Mouse (Mus musculus) CH12.LX (cell line): Measurements from ENCODE around the gene Foxo4. TPM values are rescaled to one million over a fixed set of nuclear protein-coding genes. Genes with fewer than 3 reads are reported as not detected.

Source experiments
- DNase-seq: peaks from one replicate; pipeline ENCODE4 v3.0.0-alpha.2; 2013; ENCODE audit errors: extremely low read depth
- H3K27ac ChIP-seq: 2 replicates; pipeline ENCODE4 v1.5.1; 2012; ENCODE audit warnings: low read depth, mild to moderate bottlenecking, control low read depth, moderate library complexity; ENCODE audit not compliant: insufficient read depth
- H3K27me3 ChIP-seq: replicated peaks from 2 replicates; pipeline ENCODE3; 2012; ENCODE audit warnings: inconsistent platforms
- H3K36me3 ChIP-seq, 2 experiments: replicated peaks in 1 of 2; 2 replicates each; pipeline versions ENCODE3 to v1.6.1; 2012; ENCODE audit warnings: inconsistent platforms in 1 of 2, low read length in 1 of 2, mild to moderate bottlenecking in 1 of 2, mixed read lengths in 1 of 2, moderate library complexity in 1 of 2; ENCODE audit not compliant: control insufficient read depth in 1 of 2, insufficient read depth in 1 of 2
- H3K4me1 ChIP-seq, 2 experiments: 2 replicates each; pipeline ENCODE4 v1.6.1; 2012; ENCODE audit warnings: inconsistent platforms in 1 of 2, moderate library complexity in 1 of 2; ENCODE audit not compliant: insufficient read depth in 2 of 2, control insufficient read depth in 1 of 2
- H3K4me2 ChIP-seq: 2 replicates; pipeline ENCODE4 v1.6.1; 2012; ENCODE audit warnings: low read depth, mild to moderate bottlenecking, control low read depth; ENCODE audit not compliant: poor library complexity, insufficient read depth, severe bottlenecking
- H3K4me3 ChIP-seq, 3 experiments: fragments of 150-350 bp in 1 of 3; sonication (generic) in 1 of 3; replicated peaks in 1 of 3; 2 replicates each; pipeline versions ENCODE3 to v1.5.1; 2011 to 2012; ENCODE audit warnings: low read depth in 2 of 3, low read length in 2 of 3, mild to moderate bottlenecking in 2 of 3, moderate library complexity in 2 of 3, control low read depth in 1 of 3, improper control_type of control experiment in 1 of 3, inconsistent platforms in 1 of 3, mixed read lengths in 1 of 3; ENCODE audit not compliant: poor library complexity in 1 of 3
- H3K79me2 ChIP-seq: replicated peaks from 2 replicates; pipeline ENCODE4 v1.6.1; 2012; ENCODE audit warnings: mild to moderate bottlenecking, moderate library complexity; ENCODE audit not compliant: control insufficient read depth, poor library complexity, insufficient read depth, severe bottlenecking; ENCODE audit errors: extremely low read depth
- H3K9ac ChIP-seq: 2 replicates; pipeline ENCODE4 v1.6.1; 2012; ENCODE audit warnings: low read depth, mild to moderate bottlenecking, control low read depth, moderate library complexity; ENCODE audit not compliant: insufficient read depth
- H3K9me3 ChIP-seq: replicated peaks from 2 replicates; pipeline ENCODE3; 2012; ENCODE audit warnings: low read length, inconsistent platforms, mixed read lengths
- BHLHE40 ChIP-seq: IDR thresholded peaks from 2 replicates; pipeline ENCODE4 v1.6.1; 2011; ENCODE audit warnings: mild to moderate bottlenecking, low read depth, low read length, improper control_type of control experiment
- CHD2 ChIP-seq: IDR thresholded peaks from 2 replicates; pipeline ENCODE4 v1.6.1; 2011; ENCODE audit warnings: low read length, improper control_type of control experiment
- CTCF ChIP-seq, 2 experiments: IDR thresholded peaks in 1 of 2; conservative IDR thresholded peaks in 1 of 2; 2 replicates each; pipeline ENCODE4 v1.5.1; 2011 to 2012; ENCODE audit warnings: low read depth in 2 of 2, low read length in 2 of 2, improper control_type of control experiment in 1 of 2, inconsistent platforms in 1 of 2, mild to moderate bottlenecking in 1 of 2, moderate library complexity in 1 of 2
- EP300 ChIP-seq: IDR thresholded peaks from 2 replicates; pipeline ENCODE4 v1.6.1; 2011; ENCODE audit warnings: low read length, improper control_type of control experiment
- ETS1 ChIP-seq: conservative IDR thresholded peaks from 2 replicates; pipeline ENCODE4 v1.6.1; 2012; ENCODE audit warnings: low read depth, mild to moderate bottlenecking, inconsistent platforms, low read length, improper control_type of control experiment, moderate library complexity
- HCFC1 ChIP-seq: IDR thresholded peaks from 2 replicates; pipeline ENCODE4 v1.6.1; 2012; ENCODE audit warnings: low read depth, mild to moderate bottlenecking, inconsistent platforms, low read length, improper control_type of control experiment
- IRF4 ChIP-seq: IDR thresholded peaks from 2 replicates; pipeline ENCODE4 v1.6.1; 2014; ENCODE audit warnings: low read depth, mild to moderate bottlenecking, inconsistent platforms, low read length, improper control_type of control experiment
- JUN ChIP-seq: IDR thresholded peaks from 2 replicates; pipeline ENCODE4 v1.6.1; 2011; ENCODE audit warnings: low read depth, mild to moderate bottlenecking, low read length, improper control_type of control experiment, moderate library complexity; ENCODE audit not compliant: insufficient read depth
- JUND ChIP-seq: conservative IDR thresholded peaks from 2 replicates; pipeline ENCODE4 v1.6.1; 2011; ENCODE audit warnings: low read depth, low read length, improper control_type of control experiment
- KAT2A ChIP-seq: IDR thresholded peaks from 2 replicates; pipeline ENCODE4 v1.6.1; 2012; ENCODE audit warnings: low read length, improper control_type of control experiment, inconsistent platforms; ENCODE audit not compliant: insufficient replicate concordance
- MAX ChIP-seq: IDR thresholded peaks from 2 replicates; pipeline ENCODE4 v1.6.1; 2011; ENCODE audit warnings: low read length, improper control_type of control experiment
- MAZ ChIP-seq: IDR thresholded peaks from 2 replicates; pipeline ENCODE4 v1.6.1; 2012; ENCODE audit warnings: low read depth, mild to moderate bottlenecking, inconsistent platforms, low read length, improper control_type of control experiment, moderate library complexity
- MEF2A ChIP-seq: IDR thresholded peaks from 2 replicates; pipeline ENCODE4 v1.6.1; 2014; ENCODE audit warnings: low read depth, mild to moderate bottlenecking, inconsistent platforms, low read length, improper control_type of control experiment, borderline replicate concordance
- MXI1 ChIP-seq: IDR thresholded peaks from 2 replicates; pipeline ENCODE4 v1.6.1; 2011; ENCODE audit warnings: mild to moderate bottlenecking, low read depth, low read length, improper control_type of control experiment
- MYC ChIP-seq: IDR thresholded peaks from 2 replicates; pipeline ENCODE4 v1.6.1; 2011; ENCODE audit warnings: low read depth, mild to moderate bottlenecking, improper control_type of control experiment, low read length
- NELFE ChIP-seq: IDR thresholded peaks from 2 replicates; pipeline ENCODE4 v1.6.1; 2011; ENCODE audit warnings: low read depth, low read length, improper control_type of control experiment
- NRF1 ChIP-seq: IDR thresholded peaks from 2 replicates; pipeline ENCODE4 v1.6.1; 2014; ENCODE audit warnings: low read depth, mild to moderate bottlenecking, inconsistent platforms, low read length, improper control_type of control experiment, moderate library complexity
- POLR2A ChIP-seq: IDR thresholded peaks from 2 replicates; pipeline ENCODE4 v1.6.1; 2011; ENCODE audit warnings: low read depth, mild to moderate bottlenecking, improper control_type of control experiment, low read length
- RCOR1 ChIP-seq: conservative IDR thresholded peaks from 2 replicates; pipeline ENCODE4 v1.6.1; 2012; ENCODE audit warnings: low read depth, mild to moderate bottlenecking, inconsistent platforms, low read length, improper control_type of control experiment
- TBP ChIP-seq: conservative IDR thresholded peaks from 2 replicates; pipeline ENCODE4 v1.6.1; 2011; ENCODE audit warnings: low read depth, low read length, improper control_type of control experiment
- TCF12 ChIP-seq: IDR thresholded peaks from 2 replicates; pipeline ENCODE4 v1.6.1; 2014; ENCODE audit warnings: low read depth, mild to moderate bottlenecking, inconsistent platforms, low read length, improper control_type of control experiment
- UBTF ChIP-seq: IDR thresholded peaks from 2 replicates; pipeline ENCODE4 v1.6.1; 2012; ENCODE audit warnings: low read depth, mild to moderate bottlenecking, inconsistent platforms, low read length, improper control_type of control experiment, moderate library complexity
- ZKSCAN1 ChIP-seq: IDR thresholded peaks from 2 replicates; pipeline ENCODE4 v1.6.1; 2012; ENCODE audit warnings: low read depth, inconsistent platforms, low read length, improper control_type of control experiment, borderline replicate concordance
- dilution Hi-C: fragments of 300-500 bp; cut with MboI; formaldehyde crosslinking; loops from 2 replicates; pipeline ENCODE4 v1.14.3; 2020; ENCODE audit warnings: low sequenced_read_pairs; ENCODE audit not compliant: extremely low pct_unique_long_range_greater_than_20kb, extremely low pct_ligation_motif_present
- in situ Hi-C: fragments of 300-500 bp; cut with MboI; formaldehyde crosslinking; loops from 3 replicates; pipeline ENCODE4 v1.14.3; 2019; ENCODE audit warnings: low sequenced_read_pairs, low pct_ligation_motif_present, low pct_unique_long_range_greater_than_20kb, mixed read lengths
- polyA plus RNA-seq: library from polyadenylated mRNA; unstranded; fragments of >175 nt; gene quantifications from 2 replicates; pipeline ENCODE4 v1.2.1, GENCODE M21; 2012; ENCODE audit warnings: low read depth; ENCODE audit not compliant: insufficient read length
- total RNA-seq, 2 experiments: library from RNA; depleted of rRNA; stranded (reverse); fragments of 300-350 nt in 1 of 2; fragments of >200 nt in 1 of 2; gene quantifications; 2 replicates each; pipeline ENCODE4 v1.2.3; 2012 to 2014

Gene Foxo4
- total and polyA plus RNA-seq, 3 experiments, result 8.2 to 10.5 (median 9.0) TPM

DNA sequence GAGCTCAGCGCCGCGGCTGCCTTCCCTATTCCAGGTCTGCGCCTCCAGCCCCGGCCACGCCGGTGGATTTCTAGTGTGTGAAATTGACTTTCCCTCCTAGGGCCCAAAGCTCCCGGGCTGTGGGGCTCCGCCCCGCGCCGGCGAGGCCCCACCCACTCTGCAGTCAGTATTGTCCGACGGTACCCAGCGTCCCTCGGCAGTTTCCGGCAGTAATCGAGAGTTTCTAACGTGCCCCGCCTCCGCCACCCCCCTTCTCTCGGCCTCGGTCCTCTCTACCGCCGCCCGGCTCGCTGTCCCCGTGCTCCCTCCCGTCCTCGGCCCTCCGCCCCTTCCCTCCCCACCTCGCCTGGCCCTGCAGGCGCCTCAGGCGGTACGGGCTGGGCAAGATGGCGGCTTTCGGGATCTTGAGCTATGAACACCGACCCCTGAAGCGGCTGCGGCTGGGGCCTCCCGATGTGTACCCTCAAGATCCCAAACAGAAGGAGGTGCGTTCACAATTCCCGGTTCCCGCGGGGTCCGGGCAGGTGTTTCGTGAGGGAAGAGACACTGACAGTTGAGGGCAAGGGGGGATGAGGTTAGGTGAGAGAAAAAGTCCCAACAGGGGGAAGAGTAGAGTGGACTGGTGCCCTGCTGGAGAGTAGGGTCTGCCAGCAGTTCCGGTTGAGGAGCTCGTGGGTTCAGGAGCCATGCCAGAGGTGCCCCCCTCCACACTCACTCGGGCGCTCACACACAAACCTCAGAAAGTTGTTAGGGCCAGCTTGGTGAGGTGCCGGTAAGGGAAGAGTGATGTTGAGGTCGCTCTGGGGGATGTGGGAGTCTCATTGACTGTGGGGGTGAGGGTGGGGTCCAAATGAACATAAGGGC lies 19.8 kb downstream of the Foxo4 start, which contains the start of gene Med12:
Med12 (plus strand) TSS at position 156 of the 864 bp plus-strand sequence.
- TF ChIP-seq NELFE (0 out of 2 replicates have a peak, but pooled peaks have one; percentile 28), ETS1 (no peak), UBTF (peak; percentile 41; the same call in 1 of the 2 replicates), MAZ (peak; percentile 73; the same call in 1 of the 2 replicates), MYC (no peak), TBP (0 out of 2 replicates have a peak, but pooled peaks have one; percentile 59), EP300 (no peak), POLR2A (peak; percentile 72), TCF12 (peak; percentile 38; the same call in 1 of the 2 replicates), IRF4 (peak; percentile 44; the same call in 1 of the 2 replicates), RCOR1 (no peak), ZKSCAN1 (no peak)
- Histone ChIP-seq H3K36me3 (peaks cover 25 to 37% of the 10 kb centered on the region in 2 experiments), H3K27ac (peak within 1 kb of the TSS; percentile 75), H3K4me2 (peak within 1 kb of the TSS; percentile 89), H3K4me3 (peak within 1 kb of the TSS; percentile 66 to 84 (median 71)), H3K27me3 (no peaks in the 10 kb centered on the region), H3K79me2 (peaks cover 10% of the 10 kb centered on the region; the same call in 1 of the 2 replicates), H3K9ac (peak within 1 kb of the TSS; percentile 97), H3K4me1 (peaks cover 0 to 39% of the 10 kb centered on the region in 2 experiments; a peak in 2 of 4 replicates), H3K9me3 (no peaks in the 10 kb centered on the region)
- peak; percentile 87 for DNase-seq
- dilution Hi-C loops, result no loop called here
- in situ Hi-C loops, result no loop called here

DNA sequence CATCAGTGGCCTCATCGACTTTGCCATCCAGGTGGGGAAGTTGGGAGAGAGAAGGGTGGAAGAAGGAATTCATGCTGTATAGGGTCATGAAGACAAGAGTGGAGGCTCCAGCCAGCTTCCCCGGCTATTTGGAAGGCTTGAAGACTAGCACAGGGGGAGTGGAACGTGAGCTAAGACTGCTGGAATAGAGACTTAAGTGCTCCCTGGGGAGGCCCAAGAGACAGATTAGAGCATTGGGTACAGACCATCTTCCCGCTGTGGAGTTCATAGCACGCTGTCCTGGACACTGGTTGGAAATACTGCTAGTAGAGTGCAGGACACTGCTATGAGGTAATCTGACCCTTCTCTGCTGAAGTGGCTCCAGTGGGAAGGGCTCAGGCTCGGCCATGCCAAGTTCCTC lies 28.5 kb downstream of the Foxo4 start:
- no peaks in the 10 kb centered on the region for H3K9me3 ChIP-seq
- dilution Hi-C loops, result no loop called here
- H3K36me3 ChIP-seq, result peaks cover 79 to 95% of the 10 kb centered on the region in 2 experiments
- no peak overlapping the region for H3K9ac ChIP-seq
- no peak for DNase-seq
- no peak overlapping the region for H3K27ac ChIP-seq
- in situ Hi-C loops, result loop anchor here (25.0 kb wide), 1 partner anchor 146 kb away; no protein-coding TSS in a partner anchor
- H3K27me3 ChIP-seq, result no peaks in the 10 kb centered on the region
- no peaks in the 10 kb centered on the region for H3K4me1 ChIP-seq
- H3K79me2 ChIP-seq, result no peaks in the 10 kb centered on the region; the same call in 1 of the 2 replicates
- TF ChIP-seq JUND (no peak), POLR2A (no peak), IRF4 (no peak), JUN (no peak), MEF2A (no peak), CHD2 (no peak), EP300 (no peak), HCFC1 (no peak), CTCF (conservative IDR thresholded peaks at IDR 0.05 in 1 of 2, IDR thresholded peaks at IDR 0.05 in 1 of 2; ENCODE audit: low read depth in 2 of 2, low read length in 2 of 2) (no peak), MAX (no peak), MXI1 (no peak), NRF1 (no peak), BHLHE40 (no peak), KAT2A (no peak)
- H3K4me3 ChIP-seq, result no peak overlapping the region
- H3K4me2 ChIP-seq, result no peak overlapping the region
